Mouse (Mus musculus) heart, embryonic 14.5 days (tissue): ENCODE data around the gene Nubp2. TPM values are rescaled to one million over a fixed set of nuclear protein-coding genes. Genes with fewer than 3 reads are reported as not detected.

Experiments
- ATAC-seq: fragments of 200-750 bp; cut with Nextera tagmentation; 2 replicates; pipeline ENCODE4 v1.8.0; 2017; ENCODE audit warnings: low read depth, moderate TSS enrichment; ENCODE audit not compliant: insufficient number of reproducible peaks, insufficient read depth, low FRiP score
- H3K27ac ChIP-seq, 2 experiments: fragments of 200-500 bp in 1 of 2; fragments of 300-500 bp in 1 of 2; sonication (generic) in 1 of 2; replicated peaks in 1 of 2; 2 replicates each; pipeline ENCODE4 v1.5.1; 2012 to 2014; ENCODE audit warnings: low read depth in 2 of 2, low read length in 2 of 2, control low read depth in 1 of 2, mild to moderate bottlenecking in 1 of 2, mixed read lengths in 1 of 2; ENCODE audit not compliant: control insufficient read depth in 1 of 2, insufficient read depth in 1 of 2
- H3K27me3 ChIP-seq: fragments of 300-500 bp; sonication (generic); 2 replicates; pipeline ENCODE4 v1.6.1; 2014; ENCODE audit warnings: mild to moderate bottlenecking, low read length, control low read depth; ENCODE audit not compliant: control insufficient read depth, insufficient read depth
- H3K36me3 ChIP-seq: fragments of 300-500 bp; sonication (generic); 2 replicates; pipeline ENCODE4 v1.6.1; 2014; ENCODE audit warnings: mild to moderate bottlenecking, control low read depth, low read length, mixed read lengths; ENCODE audit not compliant: control insufficient read depth, insufficient read depth
- H3K4me1 ChIP-seq, 2 experiments: fragments of 200-500 bp in 1 of 2; fragments of 300-500 bp in 1 of 2; sonication (generic) in 1 of 2; 2 replicates each; pipeline ENCODE4 v1.6.1; 2012 to 2014; ENCODE audit warnings: low read length in 2 of 2, control low read depth in 1 of 2, mixed read lengths in 1 of 2; ENCODE audit not compliant: control insufficient read depth in 2 of 2, insufficient read depth in 2 of 2
- H3K4me2 ChIP-seq: fragments of 300-500 bp; sonication (generic); 2 replicates; pipeline ENCODE4 v1.6.1; 2014; ENCODE audit warnings: mild to moderate bottlenecking, low read length
- H3K4me3 ChIP-seq, 2 experiments: fragments of 200-500 bp in 1 of 2; fragments of 300-500 bp in 1 of 2; sonication (generic) in 1 of 2; 2 replicates each; pipeline ENCODE4 v1.5.1; 2012 to 2014; ENCODE audit warnings: low read length in 2 of 2, mild to moderate bottlenecking in 2 of 2, control low read depth in 1 of 2, low read depth in 1 of 2, moderate library complexity in 1 of 2; ENCODE audit not compliant: control insufficient read depth in 1 of 2, insufficient read depth in 1 of 2
- H3K9ac ChIP-seq: fragments of 300-500 bp; sonication (generic); 2 replicates; pipeline ENCODE4 v1.6.1; 2014; ENCODE audit warnings: mild to moderate bottlenecking, low read length
- H3K9me3 ChIP-seq: fragments of 300-500 bp; sonication (generic); 2 replicates; pipeline ENCODE4 v1.6.1; 2016; ENCODE audit warnings: low read length, control low read depth; ENCODE audit not compliant: control insufficient read depth
- WGBS: fragments of 180-500 bp; shearing (Covaris S2); extraction: QIAGEN DNeasy Blood & Tissue Kit; methylation state at CpG from one replicate; pipeline ENCODE4 v1.1.7; 2014; 5-methylcytosine and 5-hydroxymethylcytosine counted together
- polyA plus RNA-seq: library from polyadenylated mRNA; unstranded; fragments of >200 nt; fragmentation: Nextera tagmentation; extraction: Ambion mirVana; gene quantifications from 2 replicates; pipeline ENCODE4 v1.2.1, GENCODE M21; 2014

Nubp2 gene
- polyA plus RNA-seq, 1 experiment from 2014 or later, result 37.8 TPM

DNA sequence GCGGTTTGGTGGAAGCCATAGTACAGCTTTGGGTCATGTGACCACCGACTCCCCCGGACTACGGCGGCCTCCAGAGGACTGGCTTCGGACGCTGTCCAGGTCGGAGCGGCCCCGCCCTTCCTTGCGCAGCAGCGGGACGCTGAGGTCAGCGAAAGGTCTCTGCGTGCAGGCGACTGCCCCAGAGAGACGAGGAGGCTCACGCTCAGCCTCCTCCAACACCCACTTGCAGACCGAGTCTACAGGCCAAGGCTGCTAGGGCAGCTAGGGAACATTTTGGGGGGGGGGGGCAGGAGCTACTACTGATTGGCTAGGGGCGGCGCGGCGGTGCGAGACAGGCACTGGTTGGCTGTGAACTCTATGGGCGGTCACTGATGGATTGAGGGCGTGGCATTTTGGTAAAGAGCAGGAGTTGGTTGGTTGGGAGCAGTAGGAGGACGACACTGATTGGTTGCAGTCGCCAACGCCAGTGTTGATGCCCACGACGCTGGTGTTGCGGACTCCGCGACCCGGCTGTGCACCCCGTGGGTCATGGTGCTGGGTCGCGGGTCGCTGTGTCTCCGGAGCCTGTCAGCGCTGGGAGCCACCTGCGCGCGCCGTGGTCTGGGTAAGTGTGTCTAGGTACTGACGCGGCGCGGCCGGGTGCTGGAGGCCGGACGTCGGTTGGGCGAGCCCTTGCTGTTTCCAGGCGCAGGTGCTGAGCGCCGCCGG is 35.9 kb downstream of the Nubp2 start, which contains the start of gene Fahd1:
TSS of gene Fahd1 (minus strand) at position 300 of the 708 bp plus-strand sequence.
- Histone ChIP-seq H3K4me1 (peaks cover 3 to 12% of the 10 kb centered on the region in 2 experiments; a peak in 3 of 4 replicates), H3K27ac (peak within 1 kb of the TSS; percentile 98), H3K9me3 (no peaks in the 10 kb centered on the region), H3K4me3 (peak within 1 kb of the TSS; percentile 76 to 84), H3K4me2 (peak within 1 kb of the TSS; percentile 94), H3K36me3 (peaks cover 20% of the 10 kb centered on the region; the same call in 1 of the 2 replicates), H3K9ac (peak within 1 kb of the TSS; percentile 89), H3K27me3 (no peaks in the 10 kb centered on the region)
- ATAC-seq, result peak; percentile 96
- under 1% methylated on average over 58 of the region's 58 CpGs for WGBS

DNA sequence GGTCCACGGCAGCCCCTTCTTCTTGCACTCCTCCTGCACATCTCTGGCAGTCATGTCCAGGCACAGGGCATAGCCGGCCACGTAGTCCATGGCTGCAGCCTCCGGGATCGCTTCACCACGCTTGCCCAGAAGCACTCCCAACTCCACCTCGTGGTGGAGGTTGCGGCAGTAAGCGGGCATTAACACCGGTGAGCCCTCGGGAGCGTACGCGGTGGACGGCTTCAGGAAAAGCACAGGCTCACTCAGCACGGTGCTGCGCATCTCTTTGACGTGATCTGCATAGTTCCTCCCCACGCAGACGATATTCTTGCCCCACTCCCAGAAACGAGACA is 36.5 kb downstream of the Nubp2 start:
- Histone ChIP-seq H3K4me1 (peaks cover 5 to 12% of the 10 kb centered on the region in 2 experiments; a peak in 3 of 4 replicates), H3K4me2 (peak overlapping the region; percentile 94), H3K4me3 (peak overlapping the region; percentile 76 to 84), H3K27me3 (no peaks in the 10 kb centered on the region), H3K36me3 (peaks cover 20% of the 10 kb centered on the region; the same call in 1 of the 2 replicates), H3K27ac (peak overlapping the region; percentile 98), H3K9ac (peak overlapping the region; percentile 89), H3K9me3 (no peaks in the 10 kb centered on the region)
- under 1% methylated on average over 21 of the region's 21 CpGs for WGBS
- ATAC-seq, result peak; percentile 45; the same call in 1 of the 2 replicates

DNA sequence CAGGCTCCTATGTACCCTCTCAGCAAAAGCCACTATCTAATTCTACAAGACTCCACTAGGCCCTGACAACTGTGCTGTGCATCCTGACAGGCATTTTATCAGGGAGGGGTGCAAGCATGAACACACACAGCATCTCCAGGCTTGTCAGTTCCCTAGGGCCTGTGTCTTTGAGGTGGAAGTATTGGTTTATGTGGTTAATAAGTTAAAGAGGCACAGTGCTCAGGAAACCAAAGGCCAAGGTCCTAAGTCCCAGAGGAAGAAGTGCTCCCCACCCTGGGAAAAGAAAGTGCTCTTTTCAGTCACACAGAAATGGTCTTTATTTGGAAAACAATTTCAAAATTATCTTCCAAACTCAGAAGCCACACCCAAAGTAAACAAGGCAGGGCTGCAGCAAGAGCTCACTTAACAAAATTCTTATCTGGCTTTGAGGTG is 37.5 kb downstream of the Nubp2 start:
- Histone ChIP-seq H3K4me2 (peak overlapping the region; percentile 94), H3K9ac (peak overlapping the region; percentile 89), H3K36me3 (peaks cover 10% of the 10 kb centered on the region; the same call in 1 of the 2 replicates), H3K27me3 (no peaks in the 10 kb centered on the region), H3K4me1 (peaks cover 6 to 12% of the 10 kb centered on the region in 2 experiments; a peak in 3 of 4 replicates), H3K9me3 (no peaks in the 10 kb centered on the region), H3K27ac (peak overlapping the region in 1 of 2 experiments; percentile 98; a peak in 2 of 4 replicates), H3K4me3 (peak overlapping the region; percentile 31 to 84)
- no peak for ATAC-seq

GRCm38 (mm10) chr17:24847386-24847785 is 38.8 kb downstream of the Nubp2 start:
- 87% methylated on average over 1 of the region's 1 CpGs for WGBS
- peaks cover 6 to 12% of the 10 kb centered on the region in 2 experiments; a peak in 3 of 4 replicates for H3K4me1 ChIP-seq
- no peaks in the 10 kb centered on the region for H3K27me3 ChIP-seq
- H3K4me3 ChIP-seq, result no peak overlapping the region
- no peak overlapping the region for H3K9ac ChIP-seq
- H3K9me3 ChIP-seq, result no peaks in the 10 kb centered on the region
- no peaks in the 10 kb centered on the region for H3K36me3 ChIP-seq
- H3K4me2 ChIP-seq, result no peak overlapping the region
- no peak for ATAC-seq
- H3K27ac ChIP-seq, result no peak overlapping the region

GRCm38 (mm10) chr17:24844525-24844924 is 41.6 kb downstream of the Nubp2 start:
- H3K4me1 ChIP-seq, result peaks cover 4 to 6% of the 10 kb centered on the region in 2 experiments; a peak in 2 of 4 replicates
- no peaks in the 10 kb centered on the region; the same call in 1 of the 2 replicates for H3K27me3 ChIP-seq
- 40% methylated on average over 9 of the region's 9 CpGs for WGBS
- H3K4me3 ChIP-seq, result no peak overlapping the region
- H3K27ac ChIP-seq, result peak overlapping the region in 1 of 2 experiments; percentile 22; a peak in 1 of 4 replicates
- H3K4me2 ChIP-seq, result peak overlapping the region; percentile 43
- H3K9ac ChIP-seq, result peak overlapping the region; percentile 55; the same call in 1 of the 2 replicates
- no peaks in the 10 kb centered on the region for H3K36me3 ChIP-seq
- H3K9me3 ChIP-seq, result no peaks in the 10 kb centered on the region
- ATAC-seq, result no peak

GRCm38 (mm10) chr17:24842631-24843030 is 43.5 kb downstream of the Nubp2 start:
- Histone ChIP-seq H3K27me3 (no peaks in the 10 kb centered on the region; the same call in 1 of the 2 replicates), H3K9ac (no peak overlapping the region), H3K9me3 (no peaks in the 10 kb centered on the region), H3K36me3 (no peaks in the 10 kb centered on the region), H3K4me2 (no peak overlapping the region), H3K27ac (no peak overlapping the region), H3K4me3 (no peak overlapping the region), H3K4me1 (peaks cover 2 to 4% of the 10 kb centered on the region in 2 experiments; a peak in 2 of 4 replicates)
- WGBS, result 48% methylated on average over 2 of the region's 2 CpGs
- ATAC-seq, result no peak

GRCm38 (mm10) chr17:24841133-24841532 is 45.0 kb downstream of the Nubp2 start:
- H3K27me3 ChIP-seq, result no peaks in the 10 kb centered on the region; the same call in 1 of the 2 replicates
- H3K36me3 ChIP-seq, result no peaks in the 10 kb centered on the region
- no peaks in the 10 kb centered on the region for H3K9me3 ChIP-seq
- H3K4me3 ChIP-seq, result no peak overlapping the region
- no peak overlapping the region for H3K4me2 ChIP-seq
- ATAC-seq, result no peak
- WGBS, result 48% methylated on average over 4 of the region's 4 CpGs
- peaks cover 0 to 4% of the 10 kb centered on the region in 2 experiments; a peak in 2 of 4 replicates for H3K4me1 ChIP-seq
- H3K9ac ChIP-seq, result no peak overlapping the region
- no peak overlapping the region for H3K27ac ChIP-seq
